In the genomic region with DNA sequence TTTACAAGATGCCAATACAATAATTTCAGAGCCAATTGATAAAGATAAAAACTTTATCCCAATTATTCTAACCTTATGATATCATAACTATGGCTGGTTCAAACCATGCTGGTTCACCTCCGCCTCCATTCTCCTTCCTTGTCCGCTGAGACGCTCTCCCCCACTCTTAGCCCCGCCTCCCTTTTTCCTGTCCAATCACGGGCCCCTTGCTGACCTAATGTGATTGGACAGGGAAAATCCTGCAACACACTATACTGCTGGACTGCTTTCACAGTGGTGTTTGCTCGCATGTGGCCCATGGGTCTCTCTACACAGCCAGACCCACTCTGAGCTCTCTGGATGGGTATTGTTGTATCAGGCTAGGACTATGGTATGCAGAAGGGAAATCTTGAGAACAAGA, we compare ENCODE assay signal across 31 mouse cellular contexts. TPM values are rescaled to one million over a fixed set of nuclear protein-coding genes. Genes with fewer than 3 reads are reported as not detected.
DNase-seq lines count a peak whose midpoint lies in the region; ATAC-seq and TF ChIP-seq lines count a peak whose summit lies in the region.
"Had no signal": no experiment of that assay in that cellular context is flagged by ENCODE, and none has a peak within 500 bp of the region (broad histone marks: within the 10 kb centered on the region; RNA-seq: fewer than 3 reads in every experiment).

No protein-coding gene starts in this region.

- WGBS in forebrain, embryonic 15.5 days: 95% methylated on average over 6 of the region's 6 CpGs
- WGBS in forebrain, embryonic 10.5 days: 89% methylated on average over 6 of the region's 6 CpGs
- 79% methylated on average over 6 of the region's 6 CpGs for WGBS in liver, embryonic 12.5 days (ENCODE audit: insufficient replicate concordance)

- TF ChIP-seq POLR2A in ES-Bruce4 (IDR thresholded peaks at IDR 0.05; ENCODE audit: insufficient read depth, low read length): peak; percentile 56

- no peak overlapping the region for H3K9ac ChIP-seq in forebrain, embryonic 15.5 days (replicated peaks)
- H3K9ac ChIP-seq in ES-Bruce4 (ENCODE audit: low read depth, poor library complexity, severe bottlenecking): 0 out of 2 replicates have a peak overlapping the region, but pooled peaks have one; percentile 25
- no peak overlapping the region for H3K9ac ChIP-seq in liver, embryonic 12.5 days
- H3K9ac ChIP-seq: embryonic facial prominence, embryonic 12.5 days; embryonic facial prominence, embryonic 15.5 days; forebrain, embryonic 12.5 days; heart, embryonic 12.5 days; heart, embryonic 15.5 days; hindbrain, embryonic 14.5 days had no signal

- DNase-seq in forebrain, embryonic 10.5 days (ENCODE audit: extremely low spot score, low spot score): no peak
- DNase-seq in G1E (ENCODE audit: low spot score): peak; percentile 11
- peak; percentile 90 for DNase-seq in ZHBTc4 (ENCODE audit: low read depth, low spot score)
- no peak for DNase-seq in gastrocnemius, postnatal 10 days
- DNase-seq: adrenal gland, postnatal 10 days; adrenal gland, postnatal 36 days; B cell, adult 2 months; cerebellum, adult 11-12 months; cerebellum, adult 9-10 months; cerebellum, postnatal 14 days; gastrocnemius, adult 2 months; gastrocnemius, postnatal 25 days; heart, adult 18-20 months; heart, postnatal 10 days; heart, postnatal 4 days; kidney, adult 18-20 months; kidney, adult 9 months had no signal

- H3K4me2 ChIP-seq in forebrain, embryonic 15.5 days (replicated peaks): no peak overlapping the region
- H3K4me2 ChIP-seq in liver, embryonic 12.5 days: no peak overlapping the region
- H3K4me2 ChIP-seq: embryonic facial prominence, embryonic 12.5 days; embryonic facial prominence, embryonic 15.5 days; forebrain, embryonic 12.5 days; heart, embryonic 12.5 days; heart, embryonic 15.5 days; hindbrain, embryonic 14.5 days had no signal

- H3K36me3 ChIP-seq in forebrain, embryonic 15.5 days: no peaks in the 10 kb centered on the region
- H3K36me3 ChIP-seq in forebrain, embryonic 10.5 days (replicated peaks): no peaks in the 10 kb centered on the region
- H3K36me3 ChIP-seq in ES-Bruce4 (ENCODE audit: control insufficient read depth, insufficient read depth, low read length, poor library complexity, severe bottlenecking) (no peaks in the 10 kb centered on the region), G1E (replicated peaks) (no peaks in the 10 kb centered on the region)
- H3K36me3 ChIP-seq in liver, embryonic 12.5 days: no peaks in the 10 kb centered on the region
- H3K36me3 ChIP-seq: embryonic facial prominence, embryonic 12.5 days; embryonic facial prominence, embryonic 15.5 days; forebrain, embryonic 12.5 days; heart, embryonic 12.5 days; heart, embryonic 15.5 days had no signal

- peaks cover 8% of the 10 kb centered on the region; the same call in 1 of the 2 replicates for H3K4me1 ChIP-seq in forebrain, embryonic 15.5 days
- H3K4me1 ChIP-seq in forebrain, embryonic 10.5 days: no peaks in the 10 kb centered on the region
- H3K4me1 ChIP-seq in ES-Bruce4 (ENCODE audit: control insufficient read depth, insufficient read depth, low read length) (no peaks in the 10 kb centered on the region), G1E (ENCODE audit: insufficient read depth, low read depth, low read length) (peaks cover 10% of the 10 kb centered on the region; the same call in 1 of the 2 replicates)
- no peaks in the 10 kb centered on the region for H3K4me1 ChIP-seq in liver, embryonic 12.5 days
- H3K4me1 ChIP-seq: embryonic facial prominence, embryonic 12.5 days; forebrain, embryonic 12.5 days had no signal

- no peak for ATAC-seq in forebrain, embryonic 15.5 days (replicated peaks)
- no peak for ATAC-seq in G1E (ENCODE audit: extremely low read depth, insufficient number of reproducible peaks, low FRiP score, poor library complexity, severe bottlenecking)
- ATAC-seq in CD4-positive, CD25-positive, alpha-beta regulatory T cell, adult 4 months: no peak
- no peak for ATAC-seq in liver, embryonic 12.5 days
- ATAC-seq: hindbrain, postnatal 0 days; inflammation-experienced regulatory T-cells, adult 6 months; intestine, embryonic 16.5 days; Patski had no signal

- H3K9me3 ChIP-seq in forebrain, embryonic 15.5 days: no peaks in the 10 kb centered on the region
- no peaks in the 10 kb centered on the region for H3K9me3 ChIP-seq in forebrain, embryonic 10.5 days
- H3K9me3 ChIP-seq in ES-Bruce4 (replicated peaks; ENCODE audit: control insufficient read depth, insufficient read depth, low read length, poor library complexity, severe bottlenecking) (no peaks in the 10 kb centered on the region), G1E (replicated peaks) (no peaks in the 10 kb centered on the region)
- H3K9me3 ChIP-seq in liver, embryonic 12.5 days (replicated peaks): no peaks in the 10 kb centered on the region
- H3K9me3 ChIP-seq: embryonic facial prominence, embryonic 12.5 days; embryonic facial prominence, embryonic 15.5 days; forebrain, embryonic 12.5 days; heart, embryonic 12.5 days; heart, embryonic 15.5 days had no signal

- TF ChIP-seq CTCF in ES-Bruce4 (IDR thresholded peaks at IDR 0.05; ENCODE audit: low read depth, low read length): no peak
- TF ChIP-seq CTCF in G1E (IDR thresholded peaks at IDR 0.05; ENCODE audit: low read depth, low read length): no peak

- no peak for TF ChIP-seq EP300 in ES-Bruce4 (IDR thresholded peaks at IDR 0.05; ENCODE audit: insufficient read depth, low read depth, low read length)

- no peaks in the 10 kb centered on the region for H3K27me3 ChIP-seq in forebrain, embryonic 15.5 days
- no peaks in the 10 kb centered on the region for H3K27me3 ChIP-seq in forebrain, embryonic 10.5 days (ENCODE audit: poor library complexity, severe bottlenecking)
- H3K27me3 ChIP-seq in ES-Bruce4 (ENCODE audit: control insufficient read depth, insufficient read depth, low read length, poor library complexity, severe bottlenecking): no peaks in the 10 kb centered on the region
- H3K27me3 ChIP-seq in G1E (ENCODE audit: insufficient read depth, low read length): no peaks in the 10 kb centered on the region
- no peaks in the 10 kb centered on the region for H3K27me3 ChIP-seq in liver, embryonic 12.5 days (replicated peaks)
- H3K27me3 ChIP-seq: embryonic facial prominence, embryonic 12.5 days; embryonic facial prominence, embryonic 15.5 days; forebrain, embryonic 12.5 days; heart, embryonic 12.5 days; heart, embryonic 15.5 days had no signal

- no peak overlapping the region for H3K4me3 ChIP-seq in forebrain, embryonic 15.5 days
- no peak overlapping the region for H3K4me3 ChIP-seq in forebrain, embryonic 10.5 days
- H3K4me3 ChIP-seq in ES-Bruce4 (ENCODE audit: low read depth, low read length) (no peak overlapping the region), G1E (ENCODE audit: low read depth, low read length) (no peak overlapping the region; the same call in 1 of the 2 replicates)
- H3K4me3 ChIP-seq in liver, embryonic 12.5 days: no peak overlapping the region
- H3K4me3 ChIP-seq: embryonic facial prominence, embryonic 12.5 days; embryonic facial prominence, embryonic 15.5 days; forebrain, embryonic 12.5 days; gastrocnemius, adult 2 months; heart, embryonic 12.5 days; heart, embryonic 15.5 days had no signal

- H3K27ac ChIP-seq in forebrain, embryonic 15.5 days (replicated peaks): 0 out of 2 replicates have a peak overlapping the region, but pooled peaks have one; percentile 17
- H3K27ac ChIP-seq in forebrain, embryonic 10.5 days: no peak overlapping the region
- no peak overlapping the region for H3K27ac ChIP-seq in ES-Bruce4 (ENCODE audit: insufficient read depth, low read length)
- no peak overlapping the region for H3K27ac ChIP-seq in liver, embryonic 12.5 days
- H3K27ac ChIP-seq: embryonic facial prominence, embryonic 12.5 days; embryonic facial prominence, embryonic 15.5 days; forebrain, embryonic 12.5 days; gastrocnemius, adult 2 months; heart, embryonic 15.5 days; hindbrain, embryonic 14.5 days; hindbrain, postnatal 0 days had no signal

RNA-seq across cellular contexts. Expression of gene Gab1, which starts 38.2 kb away (rescaled TPM):
- polyA plus RNA-seq in forebrain, embryonic 15.5 days (2015; fragmentation: Nextera tagmentation; extraction: Ambion mirVana): 12.0 and 13.6 TPM in 2 replicates
- 10.1 and 11.4 TPM in 2 replicates for polyA plus RNA-seq in forebrain, embryonic 10.5 days (2016; fragmentation: Nextera tagmentation; extraction: Ambion mirVana)
- 144 and 158 TPM in 2 replicates for polyA plus RNA-seq in ES-Bruce4 (2011; ENCODE audit: insufficient read depth, insufficient read length, low read depth, missing spikeins)
- 20.8 and 28.2 TPM in 2 replicates for total RNA-seq in G1E (2014; fragmentation: Nextera tagmentation)
- 3.9 and 4.4 TPM in 2 replicates for total RNA-seq in G1E (2017)
- 2.7 and 3.0 TPM in 2 replicates for polyA plus RNA-seq in G1E (2012)
- not detected for polyA plus RNA-seq in CD4-positive, CD25-positive, alpha-beta regulatory T cell, adult 4 months (2017; shearing (Covaris generic))
- polyA plus RNA-seq in liver, embryonic 12.5 days (2016; fragmentation: Nextera tagmentation; extraction: Ambion mirVana): 13.1 and 14.6 TPM in 2 replicates
- 10 to 100 TPM; 20.0 to 23.0 TPM for total RNA-seq in gastrocnemius, postnatal 10 days (2021)
- polyA plus RNA-seq: inflammation-experienced regulatory T-cells, adult 6 months had no signal

Comparison
In these comparisons a context has a peak if more than half of its experiments do, and no peak if none do; other contexts are left out.
1. DNase-seq: peak in G1E (single experiment) and ZHBTc4 (single experiment); none in forebrain, embryonic 10.5 days (single experiment) and gastrocnemius, postnatal 10 days (single experiment).